Mouse (Mus musculus): ENCODE measurements around the gene Inpp5k. TPM values are rescaled to one million over a fixed set of nuclear protein-coding genes. Genes with fewer than 3 reads are reported as not detected.
"Not testable (repeated sequence)": the region's sequence is repeated elsewhere in the genome, so short reads cannot be mapped to it uniquely, and the experiment has no call there.

Gene Inpp5k
- polyA plus RNA-seq, 1 experiment from 2014 or later = 43.4 TPM

DNA sequence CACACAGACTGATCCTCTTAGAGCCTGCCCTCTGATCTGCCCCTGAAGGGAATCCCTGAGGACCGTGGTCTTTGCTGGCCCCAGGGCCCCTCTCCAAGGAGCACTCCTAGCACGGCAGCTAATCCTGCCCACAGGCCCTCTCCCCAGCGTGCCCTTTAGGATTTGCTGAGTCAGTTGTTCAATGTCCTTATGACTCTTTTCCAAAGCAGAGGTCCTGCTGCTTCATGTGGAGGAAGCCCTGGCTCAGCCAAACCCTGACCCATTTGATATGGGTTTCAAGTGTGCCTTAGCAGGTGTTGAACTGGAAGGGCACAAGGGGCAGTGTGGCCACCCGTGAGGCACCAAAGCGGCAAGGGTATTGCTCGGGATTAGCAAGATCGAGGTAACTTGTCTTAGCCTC, 35.0 kb upstream of the Inpp5k start:
- Histone ChIP-seq H3K4me2 (replicated peaks) (no peak overlapping the region), H3K4me1 (replicated peaks) (0 out of 2 replicates have a peak, but pooled peaks cover under 1% of the 10 kb centered on the region), H3K9me3 (no peaks in the 10 kb centered on the region), H3K27me3 (no peaks in the 10 kb centered on the region), H3K4me3 (replicated peaks) (no peak overlapping the region), H3K9ac (replicated peaks) (no peak overlapping the region), H3K27ac (no peak overlapping the region), H3K36me3 (peaks cover 79% of the 10 kb centered on the region)
- no peak for ATAC-seq
- WGBS = 42% methylated on average over 7 of the region's 7 CpGs

GRCm38 (mm10) chr11:75596726-75597255, 34.0 kb upstream of the Inpp5k start:
- ATAC-seq = no peak
- Histone ChIP-seq H3K4me1 (replicated peaks) (no peaks in the 10 kb centered on the region), H3K9ac (replicated peaks) (no peak overlapping the region), H3K27ac (no peak overlapping the region), H3K4me2 (replicated peaks) (no peak overlapping the region), H3K9me3 (no peaks in the 10 kb centered on the region), H3K4me3 (replicated peaks) (no peak overlapping the region), H3K36me3 (peaks cover 87% of the 10 kb centered on the region), H3K27me3 (no peaks in the 10 kb centered on the region)
- WGBS = 88% methylated on average over 3 of the region's 3 CpGs

DNA sequence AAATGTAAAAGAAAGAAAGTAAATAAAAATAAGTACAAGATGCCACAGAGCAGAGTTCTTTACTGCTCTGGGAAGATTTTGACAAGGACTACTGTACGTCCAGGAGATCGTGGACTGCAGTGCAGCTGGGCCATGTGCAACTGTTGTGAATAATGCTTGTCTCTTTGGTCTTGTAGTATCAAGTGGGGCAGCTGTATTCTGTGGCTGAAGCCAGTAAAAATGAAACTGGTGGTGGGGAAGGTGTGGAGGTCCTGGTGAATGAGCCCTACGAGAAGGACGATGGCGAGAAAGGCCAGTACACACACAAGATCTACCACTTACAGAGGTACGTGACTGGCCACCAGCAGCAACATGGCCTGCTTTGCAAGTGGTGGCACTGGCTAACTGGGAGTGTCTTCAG, 32.8 kb upstream of the Inpp5k start:
- Histone ChIP-seq H3K9ac (replicated peaks) (no peak overlapping the region), H3K4me2 (replicated peaks) (no peak overlapping the region), H3K4me1 (replicated peaks) (no peaks in the 10 kb centered on the region), H3K4me3 (replicated peaks) (no peak overlapping the region), H3K36me3 (peaks cover 91% of the 10 kb centered on the region), H3K9me3 (no peaks in the 10 kb centered on the region), H3K27me3 (no peaks in the 10 kb centered on the region), H3K27ac (no peak overlapping the region)
- WGBS = 94% methylated on average over 6 of the region's 6 CpGs
- no peak for ATAC-seq

DNA sequence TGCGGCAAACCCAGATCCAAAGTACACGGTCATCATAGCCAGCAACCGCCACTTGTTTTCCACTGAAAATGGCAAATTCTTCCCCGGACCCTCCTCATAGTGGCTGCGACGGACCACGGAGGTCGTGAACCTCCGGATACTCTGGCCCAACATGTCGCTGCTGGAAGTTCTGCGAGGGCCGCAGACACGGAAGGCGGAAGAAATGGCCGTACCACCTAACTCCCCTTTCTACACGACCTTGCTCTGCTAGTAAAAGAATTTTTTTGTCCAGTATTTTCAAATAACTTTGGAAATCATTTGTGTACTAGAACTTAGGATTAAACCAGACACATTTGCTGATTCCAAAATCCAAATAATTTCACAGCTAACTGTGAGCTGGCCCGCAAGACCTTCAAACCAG, 31.0 kb upstream of the Inpp5k start:
- not testable (repeated sequence) for ATAC-seq; H3K4me1 ChIP-seq (replicated peaks); H3K4me2 ChIP-seq (replicated peaks); H3K9ac ChIP-seq (replicated peaks); H3K27ac ChIP-seq; H3K4me3 ChIP-seq (replicated peaks); H3K9me3 ChIP-seq; H3K27me3 ChIP-seq
- WGBS = 93% methylated on average over 17 of the region's 17 CpGs
- peaks cover 86% of the 10 kb centered on the region for H3K36me3 ChIP-seq

GRCm38 (mm10) chr11:75604826-75605225, 26.0 kb upstream of the Inpp5k start:
- Histone ChIP-seq H3K27me3 (no peaks in the 10 kb centered on the region), H3K4me3 (replicated peaks) (no peak overlapping the region), H3K9ac (replicated peaks) (no peak overlapping the region), H3K9me3 (no peaks in the 10 kb centered on the region), H3K27ac (no peak overlapping the region), H3K4me1 (replicated peaks) (no peaks in the 10 kb centered on the region), H3K36me3 (peaks cover 84% of the 10 kb centered on the region), H3K4me2 (replicated peaks) (no peak overlapping the region)
- no peak for ATAC-seq
- WGBS = 93% methylated on average over 5 of the region's 5 CpGs

- Histone ChIP-seq H3K27ac (no peak overlapping the region), H3K9me3 (no peaks in the 10 kb centered on the region), H3K9ac (replicated peaks) (no peak overlapping the region), H3K36me3 (peaks cover 84% of the 10 kb centered on the region), H3K4me1 (replicated peaks) (no peaks in the 10 kb centered on the region), H3K27me3 (no peaks in the 10 kb centered on the region), H3K4me2 (replicated peaks) (no peak overlapping the region), H3K4me3 (replicated peaks) (no peak overlapping the region)
- WGBS = 59% methylated on average over 1 of the region's 1 CpGs
- ATAC-seq = no peak
These were observed 25.5 kb upstream of the Inpp5k start for GRCm38 (mm10) chr11:75605318-75605717.

- no peak overlapping the region for H3K4me2 ChIP-seq (replicated peaks)
- no peaks in the 10 kb centered on the region for H3K4me1 ChIP-seq (replicated peaks)
- peaks cover 82% of the 10 kb centered on the region for H3K36me3 ChIP-seq
- no peak overlapping the region for H3K27ac ChIP-seq
- ATAC-seq = no peak
- H3K4me3 ChIP-seq (replicated peaks) = no peak overlapping the region
- no peak overlapping the region for H3K9ac ChIP-seq (replicated peaks)
- H3K9me3 ChIP-seq = no peaks in the 10 kb centered on the region
- 97% methylated on average over 5 of the region's 5 CpGs for WGBS
- H3K27me3 ChIP-seq = no peaks in the 10 kb centered on the region
These were observed 22.0 kb upstream of the Inpp5k start for GRCm38 (mm10) chr11:75608776-75609175.

DNA sequence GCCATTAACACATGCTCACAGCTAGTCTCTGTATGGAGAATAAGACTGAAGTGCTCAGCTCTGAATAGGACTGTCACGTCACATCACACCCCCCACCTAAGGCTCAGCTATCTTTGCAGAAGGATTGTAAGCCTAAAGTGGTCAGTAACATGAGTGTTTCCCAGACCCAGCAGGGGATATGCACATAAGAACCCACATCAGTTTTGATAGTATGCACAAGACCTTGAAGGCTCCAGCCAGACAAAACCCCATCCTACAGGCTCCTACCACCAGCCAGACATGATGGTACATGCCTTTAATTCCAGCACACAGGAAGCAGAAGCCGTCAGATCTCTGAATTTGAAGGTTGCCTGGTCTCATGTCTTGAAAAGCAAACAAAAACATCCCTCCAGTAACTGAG, 20.8 kb upstream of the Inpp5k start:
- Histone ChIP-seq H3K9ac (replicated peaks) (no peak overlapping the region), H3K4me2 (replicated peaks) (no peak overlapping the region), H3K27me3 (no peaks in the 10 kb centered on the region), H3K4me1 (replicated peaks) (no peaks in the 10 kb centered on the region), H3K27ac (no peak overlapping the region), H3K36me3 (peaks cover 83% of the 10 kb centered on the region), H3K4me3 (replicated peaks) (no peak overlapping the region), H3K9me3 (no peaks in the 10 kb centered on the region)
- no peak for ATAC-seq
- WGBS = 82% methylated on average over 2 of the region's 2 CpGs

DNA sequence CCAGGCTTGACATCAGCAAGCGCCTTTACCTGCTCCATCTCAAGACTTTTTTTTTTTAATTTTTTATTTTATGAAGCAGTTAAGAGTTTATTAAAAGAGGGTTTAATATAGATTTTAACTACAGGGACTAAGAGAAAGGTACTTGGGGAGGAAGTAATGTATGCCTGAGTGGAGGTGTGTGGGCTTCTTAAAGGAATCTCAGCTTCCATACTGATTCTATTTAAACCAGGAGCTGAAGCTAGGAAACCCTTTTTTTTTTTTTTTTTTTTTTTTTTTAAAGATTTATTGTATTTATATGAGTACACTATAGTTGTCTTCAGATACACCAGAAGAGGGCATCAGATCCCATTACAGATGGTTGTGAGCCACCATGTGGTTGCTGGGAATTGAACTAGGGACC, 16.0 kb upstream of the Inpp5k start:
- Histone ChIP-seq H3K27me3 (no peaks in the 10 kb centered on the region), H3K27ac (no peak overlapping the region), H3K36me3 (peaks cover 80% of the 10 kb centered on the region), H3K9me3 (no peaks in the 10 kb centered on the region), H3K4me2 (replicated peaks) (no peak overlapping the region), H3K4me1 (replicated peaks) (no peaks in the 10 kb centered on the region), H3K9ac (replicated peaks) (no peak overlapping the region), H3K4me3 (replicated peaks) (no peak overlapping the region)
- no peak for ATAC-seq
- 97% methylated on average over 1 of the region's 1 CpGs for WGBS

GRCm38 (mm10) chr11:75615556-75615955, 15.2 kb upstream of the Inpp5k start:
- no peaks in the 10 kb centered on the region for H3K4me1 ChIP-seq (replicated peaks)
- H3K4me3 ChIP-seq (replicated peaks) = no peak overlapping the region
- H3K9ac ChIP-seq (replicated peaks) = no peak overlapping the region
- WGBS = 88% methylated on average over 2 of the region's 2 CpGs
- H3K27ac ChIP-seq = no peak overlapping the region
- no peaks in the 10 kb centered on the region for H3K27me3 ChIP-seq
- no peak overlapping the region for H3K4me2 ChIP-seq (replicated peaks)
- H3K36me3 ChIP-seq = peaks cover 80% of the 10 kb centered on the region
- no peak for ATAC-seq
- no peaks in the 10 kb centered on the region for H3K9me3 ChIP-seq

- no peak overlapping the region for H3K27ac ChIP-seq
- peaks cover 78% of the 10 kb centered on the region for H3K36me3 ChIP-seq
- H3K9me3 ChIP-seq = no peaks in the 10 kb centered on the region
- no peak overlapping the region for H3K9ac ChIP-seq (replicated peaks)
- H3K27me3 ChIP-seq = no peaks in the 10 kb centered on the region
- no peaks in the 10 kb centered on the region for H3K4me1 ChIP-seq (replicated peaks)
- H3K4me3 ChIP-seq (replicated peaks) = no peak overlapping the region
- no peak overlapping the region for H3K4me2 ChIP-seq (replicated peaks)
- WGBS = 82% methylated on average over 5 of the region's 5 CpGs
- no peak for ATAC-seq
These were observed 11.7 kb upstream of the Inpp5k start for GRCm38 (mm10) chr11:75619133-75619532.

- 96% methylated on average over 12 of the region's 12 CpGs for WGBS
- no peak for ATAC-seq
- Histone ChIP-seq H3K9me3 (no peaks in the 10 kb centered on the region), H3K4me3 (replicated peaks) (no peak overlapping the region), H3K9ac (replicated peaks) (no peak overlapping the region), H3K4me2 (replicated peaks) (no peak overlapping the region), H3K4me1 (replicated peaks) (no peaks in the 10 kb centered on the region), H3K27ac (no peak overlapping the region), H3K36me3 (peaks cover 77% of the 10 kb centered on the region), H3K27me3 (no peaks in the 10 kb centered on the region)
These were observed 10.5 kb upstream of the Inpp5k start for GRCm38 (mm10) chr11:75620136-75620780.

DNA sequence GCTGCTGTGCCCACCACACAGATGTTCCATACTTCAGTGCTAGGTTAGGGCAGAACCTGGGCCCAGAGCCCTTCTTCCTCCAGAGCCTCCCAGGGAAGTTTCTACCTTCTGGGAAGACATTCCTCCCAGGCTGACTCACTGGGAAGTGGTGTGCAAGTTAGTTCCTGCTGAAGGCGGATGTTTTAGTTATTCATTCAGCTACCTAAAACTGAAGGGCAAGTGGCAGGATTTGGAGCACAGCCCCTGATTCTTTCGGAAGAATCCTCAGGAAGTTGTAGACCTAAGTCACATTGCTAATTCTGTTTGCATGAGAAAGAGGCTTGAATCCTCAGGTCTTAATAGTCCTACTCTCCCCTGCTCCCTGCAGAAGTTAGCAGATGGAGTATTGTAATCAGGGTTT, 9.4 kb upstream of the Inpp5k start:
- WGBS = 94% methylated on average over 2 of the region's 2 CpGs
- Histone ChIP-seq H3K4me3 (replicated peaks) (no peak overlapping the region), H3K4me1 (replicated peaks) (no peaks in the 10 kb centered on the region), H3K27me3 (no peaks in the 10 kb centered on the region), H3K36me3 (peaks cover 77% of the 10 kb centered on the region), H3K4me2 (replicated peaks) (no peak overlapping the region), H3K9me3 (no peaks in the 10 kb centered on the region), H3K27ac (no peak overlapping the region), H3K9ac (replicated peaks) (no peak overlapping the region)
- ATAC-seq = no peak

Measured in midbrain, embryonic 13.5 days (tissue).